In the genomic region with DNA sequence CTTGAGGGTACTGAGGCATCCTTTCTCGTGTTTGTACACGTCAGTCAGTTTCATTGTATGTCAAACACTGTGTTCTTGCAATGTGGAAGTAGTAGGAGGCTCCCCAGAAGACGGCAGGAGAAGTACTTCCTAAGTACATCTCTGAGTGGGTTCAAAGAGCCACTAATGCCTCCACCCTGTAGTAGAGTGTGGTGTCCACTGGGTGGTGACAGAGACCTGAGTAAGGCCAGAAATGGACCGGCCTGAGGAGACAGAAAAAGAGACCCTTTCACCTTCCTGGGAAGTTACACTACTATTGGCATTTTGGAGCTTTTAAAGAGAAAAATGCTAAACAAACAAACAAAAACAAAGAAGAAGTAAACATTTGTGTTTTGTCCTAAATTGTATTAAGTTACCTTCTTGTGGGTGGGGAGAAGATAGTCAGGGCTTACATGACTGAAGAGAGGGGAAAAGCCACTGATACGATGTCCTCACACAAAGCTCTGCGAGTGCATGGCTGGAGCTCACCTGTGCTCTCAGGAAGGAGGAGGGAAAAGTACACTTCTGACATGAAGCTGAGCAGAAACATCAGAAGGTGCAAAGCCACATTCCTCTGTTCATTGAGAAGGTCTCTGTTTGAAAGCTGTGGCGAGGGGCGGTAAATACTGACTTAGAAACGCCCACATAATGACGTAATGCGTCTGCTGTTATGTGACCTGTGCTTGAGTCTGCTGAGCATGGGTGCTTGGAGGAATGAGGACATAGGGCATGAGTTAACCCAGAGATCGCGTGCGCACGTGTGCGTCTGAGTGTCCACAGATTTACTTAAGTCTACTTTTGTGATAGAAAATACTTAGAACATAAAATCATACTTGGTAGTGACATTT, we compare ENCODE assay signal across 8 mouse cellular contexts.
DNase-seq lines count a peak whose midpoint lies in the region; ATAC-seq and TF ChIP-seq lines count a peak whose summit lies in the region.

No protein-coding gene starts in this region.

- H3K9ac ChIP-seq in intestine, embryonic 16.5 days (ENCODE audit: low read depth, low read length): no peak overlapping the region
- no peak overlapping the region for H3K9ac ChIP-seq in liver, adult 2 months (ENCODE audit: low read depth, low read length)
- H3K9ac ChIP-seq in midbrain, postnatal 0 days (replicated peaks; ENCODE audit: low read length, poor library complexity, severe bottlenecking): no peak overlapping the region

- 81% methylated on average over 16 of the region's 16 CpGs for WGBS in cerebellum, adult 2 months
- WGBS in intestine, embryonic 16.5 days: 75% methylated on average over 16 of the region's 16 CpGs
- 85% methylated on average over 16 of the region's 16 CpGs for WGBS in liver, adult 2 months
- WGBS in midbrain, postnatal 0 days: 85% methylated on average over 16 of the region's 16 CpGs

- no peaks in the 10 kb centered on the region for H3K27me3 ChIP-seq in testis, adult 2 months (ENCODE audit: control insufficient read depth, insufficient read depth, low read length)
- no peaks in the 10 kb centered on the region for H3K27me3 ChIP-seq in cerebellum, adult 2 months (ENCODE audit: control insufficient read depth, insufficient read depth, low read length)
- no peaks in the 10 kb centered on the region for H3K27me3 ChIP-seq in intestine, embryonic 16.5 days (replicated peaks; ENCODE audit: control insufficient read depth, insufficient read depth, low read length)
- H3K27me3 ChIP-seq in liver, adult 2 months (ENCODE audit: control insufficient read depth, insufficient read depth, low read length): no peaks in the 10 kb centered on the region
- H3K27me3 ChIP-seq in midbrain, postnatal 0 days (ENCODE audit: insufficient read depth, low read length): no peaks in the 10 kb centered on the region

- H3K79me2 ChIP-seq in liver, adult 2 months (ENCODE audit: control insufficient read depth, insufficient read depth, low read length): no peaks in the 10 kb centered on the region

- H3K27ac ChIP-seq in testis, adult 2 months (ENCODE audit: control insufficient read depth, insufficient read depth, low read depth, low read length): no peak overlapping the region
- H3K27ac ChIP-seq in cerebellum, adult 2 months (ENCODE audit: insufficient read depth, low read length): no peak overlapping the region
- H3K27ac ChIP-seq in intestine, embryonic 16.5 days (ENCODE audit: low read length): no peak overlapping the region
- H3K27ac ChIP-seq in liver, adult 2 months (replicated peaks; ENCODE audit: insufficient read depth, low read depth, low read length): no peak overlapping the region
- no peak overlapping the region for H3K27ac ChIP-seq in midbrain, postnatal 0 days (ENCODE audit: low read depth, low read length)

- H3K4me3 ChIP-seq in testis, adult 2 months (ENCODE audit: control insufficient read depth, low read depth, low read length): no peak overlapping the region
- H3K4me3 ChIP-seq in cerebellum, adult 2 months (replicated peaks; ENCODE audit: insufficient read depth, low read depth, low read length): no peak overlapping the region
- no peak overlapping the region for H3K4me3 ChIP-seq in intestine, embryonic 16.5 days (ENCODE audit: low read length)
- no peak overlapping the region for H3K4me3 ChIP-seq in liver, adult 2 months (ENCODE audit: insufficient read depth, low read depth, low read length)
- H3K4me3 ChIP-seq in midbrain, postnatal 0 days (ENCODE audit: low read depth, low read length): no peak overlapping the region

- no peaks in the 10 kb centered on the region for H3K9me3 ChIP-seq in intestine, embryonic 16.5 days (ENCODE audit: control insufficient read depth, low read length)
- H3K9me3 ChIP-seq in midbrain, postnatal 0 days (ENCODE audit: low read length): no peaks in the 10 kb centered on the region

- no peaks in the 10 kb centered on the region; the same call in none of the 2 replicates for H3K36me3 ChIP-seq in testis, adult 2 months (ENCODE audit: control insufficient read depth, insufficient read depth, low read length)
- peaks cover 9% of the 10 kb centered on the region; the same call in 1 of the 2 replicates for H3K36me3 ChIP-seq in intestine, embryonic 16.5 days (ENCODE audit: control insufficient read depth, insufficient read depth, low read length)
- peaks cover 29% of the 10 kb centered on the region for H3K36me3 ChIP-seq in liver, adult 2 months (ENCODE audit: control insufficient read depth, insufficient read depth, low read length)
- peaks cover 12% of the 10 kb centered on the region for H3K36me3 ChIP-seq in midbrain, postnatal 0 days (ENCODE audit: insufficient read depth, low read length)

- no peak for TF ChIP-seq POLR2A in testis, adult 2 months (IDR thresholded peaks at IDR 0.05; ENCODE audit: control insufficient read depth, low read depth, low read length)
- TF ChIP-seq POLR2A in cerebellum, adult 2 months (IDR thresholded peaks at IDR 0.05; ENCODE audit: borderline replicate concordance, insufficient read depth, low read length): no peak
- TF ChIP-seq POLR2A in liver, adult 2 months (IDR thresholded peaks at IDR 0.05; ENCODE audit: extremely low read depth, insufficient read depth, low read length): no peak

- TF ChIP-seq CTCF in testis, adult 2 months (IDR thresholded peaks at IDR 0.05; ENCODE audit: control insufficient read depth, insufficient read depth, insufficient replicate concordance, low read depth, low read length): peak; percentile 35; the same call in 1 of the 2 replicates
- TF ChIP-seq CTCF in cerebellum, adult 2 months (IDR thresholded peaks at IDR 0.05; ENCODE audit: borderline replicate concordance, insufficient read depth, low read depth, low read length): peak; percentile 86
- peak; percentile 52; the same call in 1 of the 2 replicates for TF ChIP-seq CTCF in liver, adult 2 months (IDR thresholded peaks at IDR 0.05; ENCODE audit: low read depth, low read length)
- peak; percentile 91 for TF ChIP-seq CTCF in midbrain, postnatal 0 days (IDR thresholded peaks at IDR 0.05)

- no peak overlapping the region for H3K4me2 ChIP-seq in intestine, embryonic 16.5 days (ENCODE audit: low read depth, low read length)
- H3K4me2 ChIP-seq in midbrain, postnatal 0 days (ENCODE audit: low read depth, low read length, poor library complexity, severe bottlenecking): no peak overlapping the region

- ATAC-seq in intestine, embryonic 16.5 days: peak; percentile 71; the same call in 1 of the 2 replicates
- ATAC-seq in midbrain, postnatal 0 days (ENCODE audit: low FRiP score): peak; percentile 80; the same call in 1 of the 2 replicates

- DNase-seq in testis, postnatal 14 days (ENCODE audit: low spot score): no peak
- peak; percentile 20 to 43 for DNase-seq in cerebellum, adult 2 months
- DNase-seq in forelimb bud, embryonic 11.5 days (ENCODE audit: low read depth, low spot score): peak; percentile 58
- DNase-seq in liver, adult 2 months (ENCODE audit: extremely low read depth, low read depth, low spot score): no peak
- DNase-seq in midbrain, postnatal 0 days (ENCODE audit: low spot score): peak; percentile 75
- peak; percentile 38 for DNase-seq in thymus, postnatal 25 days

- no peaks in the 10 kb centered on the region for H3K4me1 ChIP-seq in testis, adult 2 months (ENCODE audit: control insufficient read depth, insufficient read depth, low read length)
- no peaks in the 10 kb centered on the region for H3K4me1 ChIP-seq in cerebellum, adult 2 months (ENCODE audit: control insufficient read depth, insufficient read depth, low read length)
- 0 out of 2 replicates have a peak, but pooled peaks cover 3% of the 10 kb centered on the region for H3K4me1 ChIP-seq in intestine, embryonic 16.5 days (ENCODE audit: control insufficient read depth, insufficient read depth, low read length)
- H3K4me1 ChIP-seq in liver, adult 2 months (ENCODE audit: control insufficient read depth, insufficient read depth, low read length): no peaks in the 10 kb centered on the region
- H3K4me1 ChIP-seq in midbrain, postnatal 0 days (ENCODE audit: insufficient read depth, low read length): no peaks in the 10 kb centered on the region

Comparison
In these comparisons a context has a peak if more than half of its experiments do, and no peak if none do; other contexts are left out.
1. CTCF ChIP-seq: peak in every context shown above with its lines; median percentile 91 in midbrain, postnatal 0 days; 86 in cerebellum, adult 2 months; 52 in liver, adult 2 months; 35 in testis, adult 2 months.
2. DNase-seq: peak in cerebellum, adult 2 months (2 of 2), forelimb bud, embryonic 11.5 days (single experiment), midbrain, postnatal 0 days (single experiment) and thymus, postnatal 25 days (single experiment); none in testis, postnatal 14 days (single experiment) and liver, adult 2 months (single experiment).